Mouse (Mus musculus) left cerebral cortex, postnatal 4 days (tissue): ENCODE data around the gene Otud7b. TPM values are rescaled to one million over a fixed set of nuclear protein-coding genes. Genes with fewer than 3 reads are reported as not detected.

Experiments
- DNase-seq: peaks from one replicate; pipeline ENCODE4 v3.0.0-alpha.2; 2022
- intact Hi-C: fragments of 180-260 bp; cut with DNase I; formaldehyde crosslinking; loops from one replicate; pipeline ENCODE4 v1.15.1; 2025
- total RNA-seq, 2 experiments: library from RNA; stranded (reverse); gene quantifications; 2 replicates each; pipeline ENCODE4 v1.2.3; 2021

Otud7b gene
- total RNA-seq, 2 experiments from 2014 or later: 17.6 to 17.9 TPM

DNA sequence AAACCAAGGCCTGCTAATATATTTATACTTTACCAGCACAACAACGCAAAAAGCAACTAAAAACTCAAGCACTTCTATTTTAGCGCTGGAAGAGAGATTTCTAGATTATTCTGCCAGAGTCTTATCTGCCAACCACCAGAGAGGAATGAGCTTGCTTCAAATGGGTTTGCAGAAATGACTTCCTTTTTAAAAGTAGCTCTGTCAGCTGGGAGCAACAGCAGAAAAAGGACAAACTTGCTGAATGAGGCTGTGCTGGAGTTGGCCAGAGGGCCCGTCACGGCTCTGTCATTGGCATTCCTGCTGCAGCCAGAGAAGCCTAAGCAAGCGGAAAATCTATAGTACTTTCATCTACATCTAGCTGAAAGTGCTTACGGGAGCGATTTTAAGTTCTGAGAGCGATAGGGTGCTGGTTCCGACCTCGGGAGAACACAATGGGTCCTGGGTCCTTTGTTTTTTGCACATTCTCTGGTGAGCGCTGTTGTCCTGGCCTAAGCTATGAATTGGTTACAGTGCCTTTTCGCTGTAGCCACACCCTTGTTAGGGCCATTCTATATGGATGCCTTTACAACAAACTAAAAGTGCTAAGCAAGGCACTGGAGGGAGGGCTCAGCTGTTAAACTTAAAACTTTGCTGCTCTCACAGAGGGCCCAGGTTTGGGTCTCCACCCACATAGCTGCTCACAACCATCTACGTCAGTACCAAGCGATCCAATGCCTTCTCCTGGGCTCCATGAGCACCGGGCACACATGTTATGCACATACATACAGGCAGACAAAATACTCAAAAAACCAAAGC, 21.4 kb upstream of the Otud7b start:
- no peak for DNase-seq
- intact Hi-C loops: no loop called here

DNA sequence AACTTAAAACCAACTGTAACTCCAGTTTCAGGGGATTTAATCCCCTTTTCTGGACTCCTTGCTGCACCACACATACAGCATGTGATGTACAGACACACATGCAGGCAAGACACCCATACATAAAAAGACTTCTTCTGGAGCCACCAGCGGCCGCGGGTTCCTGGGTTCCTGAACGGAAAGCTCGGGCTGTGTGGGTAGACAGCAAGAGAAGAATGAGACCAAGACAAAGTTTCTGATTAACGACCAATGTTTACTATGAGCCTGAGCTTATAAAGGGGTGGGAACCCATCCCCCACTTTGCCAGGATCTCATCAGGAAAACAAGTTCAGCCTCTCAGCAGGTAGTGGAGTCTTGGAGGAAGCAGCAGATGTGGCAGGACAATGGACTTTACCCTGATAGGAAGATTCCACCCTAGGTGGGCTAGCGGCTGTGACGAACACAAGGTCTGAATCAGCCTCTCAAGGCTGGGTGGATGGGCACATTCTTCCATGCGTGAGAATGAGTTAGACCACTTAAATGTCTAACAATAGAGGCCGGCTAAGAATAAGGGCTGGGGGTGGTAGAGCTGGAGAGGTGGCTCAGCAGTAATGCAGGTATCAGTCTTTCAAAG, 20.1 kb upstream of the Otud7b start:
- intact Hi-C loops: no loop called here
- DNase-seq: no peak

DNA sequence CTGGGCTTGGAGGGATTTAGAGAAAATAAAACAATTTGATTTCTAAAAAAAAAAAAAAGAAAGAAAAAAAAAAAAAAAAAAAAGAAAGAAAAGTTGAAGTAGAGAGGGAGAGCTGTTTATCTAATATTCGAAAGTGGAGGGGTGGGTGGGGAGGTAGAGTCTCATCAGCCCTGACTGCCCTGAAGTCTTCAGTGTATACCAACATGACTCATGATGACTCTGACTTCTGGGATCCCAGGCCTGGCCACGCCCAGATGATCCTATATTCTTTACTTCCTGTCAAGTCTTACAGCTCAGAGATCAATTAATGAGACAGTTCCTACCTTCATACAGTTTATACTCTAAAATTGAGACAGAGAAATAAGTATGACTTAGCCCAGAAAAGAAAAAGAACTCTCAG, 17.1 kb upstream of the Otud7b start:
- DNase-seq: no peak
- intact Hi-C loops: no loop called here

DNA sequence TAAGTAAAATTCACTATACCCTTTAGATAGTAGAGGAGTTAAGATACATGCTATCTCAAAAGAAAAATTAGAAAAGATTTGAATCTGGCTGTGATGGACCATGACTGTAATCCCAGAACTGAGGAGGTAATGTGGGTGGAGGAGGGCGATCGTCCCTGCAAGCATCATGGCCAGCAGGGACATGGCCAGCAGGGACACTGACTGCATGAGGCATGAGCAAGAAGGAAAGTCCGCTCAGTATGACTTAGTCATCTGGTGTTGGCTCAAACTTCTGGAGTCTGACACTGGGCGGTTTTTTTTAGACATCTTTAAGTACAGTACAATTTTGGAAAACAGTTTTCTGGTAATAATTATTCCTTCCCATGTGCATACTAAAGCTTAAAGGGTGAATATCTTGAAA, 16.5 kb upstream of the Otud7b start:
- no peak for DNase-seq
- intact Hi-C loops: no loop called here

DNA sequence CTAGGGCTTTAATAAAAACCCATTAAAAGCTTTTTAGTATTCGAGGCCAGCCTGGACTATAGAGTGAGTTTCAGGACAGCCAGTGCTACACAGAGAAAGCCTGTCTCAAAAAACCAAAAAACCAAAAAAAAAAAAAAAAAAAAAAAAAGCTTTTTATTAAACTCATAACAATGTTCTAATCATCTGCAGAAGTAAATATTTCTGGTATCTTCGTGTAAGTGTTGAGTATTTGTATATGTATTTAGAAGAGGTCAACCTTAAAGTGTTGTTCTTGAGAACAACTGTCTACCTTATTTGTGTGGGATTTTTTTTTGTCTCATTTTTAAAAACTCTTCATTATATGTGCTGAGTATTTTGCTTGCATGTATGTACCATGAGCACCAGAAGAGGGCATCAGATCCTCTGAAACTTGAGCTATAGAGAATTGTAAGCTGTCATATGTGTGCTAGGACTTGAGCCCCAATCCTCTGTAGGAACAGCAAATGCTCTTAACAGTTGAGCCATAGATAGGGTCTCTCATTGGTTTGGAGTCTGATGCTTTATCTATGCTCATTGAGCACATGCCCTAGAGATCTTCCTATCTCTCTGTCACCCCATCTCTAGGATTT, 14.3 kb upstream of the Otud7b start:
- DNase-seq: no peak
- intact Hi-C loops: no loop called here

DNA sequence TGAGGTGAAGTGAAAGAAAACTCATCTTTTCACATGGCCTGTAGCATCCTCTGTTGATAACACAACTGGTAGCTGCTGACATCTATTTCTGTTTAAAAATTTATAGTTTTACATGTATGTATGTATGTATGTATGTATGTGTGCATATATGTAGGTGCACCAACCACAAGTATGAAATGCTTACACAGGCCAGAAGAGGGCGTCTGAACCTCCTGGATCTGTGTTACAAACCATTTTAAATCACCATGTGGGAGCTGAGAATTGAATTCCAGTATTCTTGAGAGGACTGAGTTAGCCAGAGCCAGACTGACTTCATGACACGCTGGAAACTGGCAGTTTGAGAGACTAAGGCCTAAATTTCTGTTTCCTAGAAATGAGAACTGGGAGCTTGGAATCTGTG, 13.2 kb upstream of the Otud7b start:
- no peak for DNase-seq
- intact Hi-C loops: no loop called here

DNA sequence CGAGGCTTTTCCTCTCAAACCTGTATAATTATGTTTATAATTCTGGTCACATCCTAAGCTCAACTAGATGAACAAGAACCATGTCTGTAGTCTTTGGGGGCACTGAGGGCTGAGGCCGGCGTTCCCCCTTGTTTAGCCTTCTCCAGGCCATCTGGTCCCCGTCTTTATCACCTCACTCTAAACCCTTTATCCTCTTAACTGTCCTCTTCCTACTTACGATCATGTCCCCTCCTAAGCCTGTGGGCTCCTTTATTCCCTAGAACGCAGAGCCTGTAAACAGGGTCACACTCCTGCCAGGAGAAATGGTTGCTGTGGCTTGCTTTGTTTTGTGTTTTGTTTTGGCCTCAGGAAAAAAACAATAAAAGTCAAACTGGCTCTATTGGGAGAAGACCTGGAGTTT, 12.4 kb upstream of the Otud7b start:
- intact Hi-C loops: no loop called here
- DNase-seq: no peak

DNA sequence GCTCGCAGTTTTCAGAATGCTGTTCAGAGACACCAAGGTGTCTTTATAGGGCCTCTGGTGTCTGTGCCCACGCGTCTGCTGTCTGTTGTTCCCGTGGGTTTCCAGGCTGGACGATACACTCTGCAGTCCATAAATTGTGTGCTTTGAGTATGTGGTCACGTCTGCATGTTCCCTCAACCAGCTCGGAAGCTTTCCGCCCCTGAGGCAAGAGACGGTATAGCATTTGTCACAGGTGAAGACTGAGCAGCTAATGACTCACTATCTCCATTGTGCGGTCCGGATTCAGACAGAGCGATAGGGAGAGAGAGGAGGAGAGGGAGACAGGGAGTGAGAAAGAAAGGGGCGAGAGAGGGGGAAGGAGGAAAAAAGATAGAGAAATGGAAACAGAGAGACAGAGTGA, 10.8 kb upstream of the Otud7b start:
- intact Hi-C loops: no loop called here
- no peak for DNase-seq

DNA sequence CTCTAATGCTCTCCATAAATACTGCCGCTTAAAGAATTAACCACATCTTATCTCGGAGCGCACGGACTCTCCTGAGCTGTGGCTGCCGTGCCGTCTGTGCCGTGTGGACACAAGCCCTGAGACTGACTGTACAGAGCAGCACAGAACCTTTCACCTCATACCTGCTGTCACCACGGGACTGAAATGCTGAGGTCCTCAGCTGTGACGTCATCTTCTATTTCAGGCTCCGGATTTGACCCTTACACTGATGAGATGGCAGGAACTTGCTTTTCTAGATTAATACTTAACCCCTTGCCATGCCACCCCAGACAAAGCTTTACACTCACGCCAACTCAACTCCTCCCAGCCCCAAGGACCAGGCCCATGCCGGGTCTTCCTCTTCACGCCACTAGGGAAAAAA, 10.1 kb upstream of the Otud7b start:
- no peak for DNase-seq
- intact Hi-C loops: no loop called here

DNA sequence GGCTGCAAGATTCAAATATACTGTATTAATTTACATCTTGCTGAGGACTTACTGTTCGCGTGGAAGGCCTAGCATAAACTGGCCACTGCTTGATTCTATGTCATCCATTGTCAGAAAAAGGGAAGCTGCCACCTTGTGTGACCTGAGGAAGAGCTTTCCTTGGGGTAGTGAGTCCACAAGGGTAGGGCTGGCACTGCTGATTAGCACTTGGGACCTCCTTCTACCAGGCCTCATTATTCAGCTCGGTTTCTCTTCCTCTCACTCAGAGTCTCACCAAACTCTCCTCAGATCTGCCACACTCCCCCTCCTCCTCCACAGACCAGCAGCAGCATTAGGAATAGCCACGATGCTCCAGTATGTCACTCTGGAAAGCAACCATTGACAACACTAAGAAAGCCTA, 6.2 kb upstream of the Otud7b start:
- intact Hi-C loops: no loop called here
- DNase-seq: no peak

DNA sequence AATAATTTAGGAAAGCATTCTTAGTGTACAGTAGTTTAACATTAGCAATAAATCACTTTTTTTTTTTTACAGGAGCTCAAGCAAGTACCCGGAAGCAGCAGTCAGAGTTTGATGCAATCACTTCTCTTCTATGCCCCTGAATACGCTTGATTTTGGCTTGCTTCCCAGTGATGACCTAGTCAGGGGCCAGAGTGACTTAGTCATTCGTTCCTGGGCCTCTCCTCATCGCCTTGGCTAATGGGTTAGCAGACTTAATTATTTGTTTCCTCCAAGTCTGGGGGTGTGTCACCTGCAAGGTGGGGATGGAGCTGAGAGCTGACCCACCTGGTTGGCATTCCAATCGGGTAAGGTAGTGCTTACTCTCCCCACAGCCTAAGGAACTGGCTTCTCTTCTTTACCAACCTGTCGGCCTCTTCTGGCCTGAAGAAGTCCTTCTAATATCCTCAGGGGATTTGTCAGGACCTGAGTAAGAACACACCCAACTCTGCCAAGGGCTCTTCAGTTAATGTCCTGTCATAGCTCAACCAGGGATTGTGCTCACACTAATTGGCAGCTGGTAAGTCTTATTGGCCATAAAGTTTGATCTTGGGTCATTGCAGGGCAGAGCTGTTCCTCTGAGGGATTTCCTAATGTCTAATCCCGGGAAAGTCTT, 5.6 kb upstream of the Otud7b start:
- intact Hi-C loops: no loop called here
- no peak for DNase-seq

DNA sequence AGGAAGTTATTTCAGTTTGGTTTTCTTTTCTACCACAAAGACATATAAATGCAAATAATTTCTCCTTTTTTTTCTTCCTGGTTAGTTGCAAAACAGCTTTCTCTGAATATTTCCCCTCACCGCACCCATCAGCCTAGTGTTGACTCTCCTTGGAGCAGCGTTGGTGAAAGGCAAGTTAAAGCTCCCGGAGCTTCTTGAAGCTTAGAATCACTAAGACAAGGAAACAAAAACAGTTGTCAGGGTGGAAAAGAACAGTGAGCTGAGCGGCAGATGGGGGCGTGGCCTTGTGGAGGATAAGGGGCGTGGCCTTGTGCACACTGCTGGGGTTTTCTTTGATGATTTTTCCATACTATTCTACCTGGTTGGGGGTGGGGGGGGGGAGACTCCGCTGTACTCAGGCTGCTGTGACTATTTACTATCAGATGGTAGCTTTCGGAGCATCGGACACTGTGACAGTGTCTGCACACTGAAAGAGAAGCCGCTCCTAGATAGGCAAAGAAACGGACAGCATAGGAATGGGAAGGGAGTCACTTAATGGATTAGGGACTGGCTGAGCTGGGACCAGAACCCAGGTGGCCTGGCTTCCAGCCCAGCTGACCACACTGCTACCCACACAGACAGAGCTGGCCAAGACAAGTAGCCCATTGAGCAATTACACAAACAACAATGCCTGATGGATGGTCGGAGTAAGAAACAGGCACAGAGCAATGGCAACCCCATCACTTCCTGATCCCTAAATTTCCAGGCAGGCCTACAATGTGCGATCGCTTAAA, 2.0 kb upstream of the Otud7b start:
- intact Hi-C loops: no loop called here
- peak; percentile 28 for DNase-seq

DNA sequence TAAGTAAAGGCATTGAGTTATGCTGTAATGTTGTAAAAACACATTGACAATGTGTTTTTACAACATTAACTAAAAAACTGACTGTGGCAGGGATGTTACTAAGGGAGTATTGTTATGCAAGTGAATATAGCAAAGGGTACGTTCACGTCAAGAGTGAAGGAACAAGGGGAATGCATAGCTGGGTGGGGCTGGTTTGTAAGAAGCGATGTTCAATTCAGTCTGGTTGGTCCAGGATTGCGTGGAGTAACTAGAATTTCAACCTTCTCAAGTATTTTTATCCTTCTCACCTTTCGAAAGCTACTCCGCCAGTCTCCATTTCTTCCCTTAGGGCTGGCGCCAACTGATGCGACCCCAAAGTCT, 446 bp upstream of the Otud7b start:
- intact Hi-C loops: no loop called here
- DNase-seq: no peak

DNA sequence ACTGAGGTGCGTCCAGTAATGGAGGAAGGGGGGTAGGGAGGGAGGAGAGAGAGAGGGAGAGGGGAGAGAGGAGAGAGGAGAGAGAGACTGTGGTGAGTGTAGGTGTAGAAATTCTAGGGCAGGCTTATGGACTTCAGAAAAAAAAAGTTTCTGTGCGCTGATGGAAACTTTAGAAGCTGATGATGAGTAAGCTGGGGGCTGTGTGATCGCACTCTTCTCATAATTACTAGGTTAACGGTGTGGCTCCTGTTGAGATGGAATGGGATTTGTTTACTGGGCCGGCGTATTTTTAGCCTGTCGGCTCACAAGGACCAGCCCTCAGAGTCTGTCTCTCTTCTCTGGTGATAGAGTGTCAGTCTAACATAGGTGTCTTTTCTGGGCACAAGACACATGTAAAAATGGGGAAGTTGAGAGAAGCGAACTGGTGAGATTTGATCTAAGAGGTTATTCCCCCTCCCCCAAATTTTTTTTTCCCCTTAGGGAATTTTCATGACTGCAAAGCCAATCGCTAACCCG, 963 bp downstream of the Otud7b start:
- intact Hi-C loops: no loop called here

DNA sequence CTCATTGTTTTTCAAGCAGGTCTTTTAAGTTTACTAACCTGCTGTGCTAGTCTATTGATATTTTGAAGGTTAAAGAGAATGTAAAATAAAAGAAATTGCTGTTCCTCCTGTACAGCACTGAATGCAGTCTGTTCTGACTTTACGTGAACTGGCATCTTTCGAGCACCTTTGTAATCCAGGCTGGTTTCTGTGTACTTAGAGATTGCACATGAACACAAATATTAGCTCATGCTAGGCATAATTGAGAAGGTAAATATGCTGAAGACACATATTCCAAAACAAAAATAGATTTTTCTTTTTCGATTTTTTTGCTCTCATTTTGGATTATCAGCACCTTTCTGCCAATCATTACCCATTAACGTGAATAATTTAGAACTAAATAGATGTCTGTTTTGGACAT, 1.8 kb downstream of the Otud7b start:
- DNase-seq: no peak
- intact Hi-C loops: no loop called here

More for the DNA sequence above, 963 bp downstream of the Otud7b start:
- no peak for DNase-seq

DNA sequence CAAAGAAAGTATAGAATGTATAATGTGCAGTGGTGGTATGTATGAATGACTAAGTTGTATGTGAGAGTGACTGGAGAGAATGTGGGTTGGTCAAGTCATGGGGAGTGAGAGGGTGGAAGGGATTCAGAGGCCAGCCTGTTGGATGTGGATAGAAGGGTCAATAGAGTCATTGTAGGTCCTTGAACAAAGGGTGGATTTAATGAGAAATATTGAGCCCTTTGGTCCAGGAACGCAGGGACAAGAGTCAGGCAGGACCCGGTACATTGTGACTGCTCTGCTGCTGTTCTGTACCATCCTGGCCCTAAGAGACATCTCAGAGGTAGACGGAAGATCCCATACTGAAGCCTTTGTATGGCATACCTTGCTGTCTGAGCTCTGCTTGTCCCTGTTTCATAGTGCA, 4.0 kb downstream of the Otud7b start:
- intact Hi-C loops: no loop called here
- DNase-seq: no peak

DNA sequence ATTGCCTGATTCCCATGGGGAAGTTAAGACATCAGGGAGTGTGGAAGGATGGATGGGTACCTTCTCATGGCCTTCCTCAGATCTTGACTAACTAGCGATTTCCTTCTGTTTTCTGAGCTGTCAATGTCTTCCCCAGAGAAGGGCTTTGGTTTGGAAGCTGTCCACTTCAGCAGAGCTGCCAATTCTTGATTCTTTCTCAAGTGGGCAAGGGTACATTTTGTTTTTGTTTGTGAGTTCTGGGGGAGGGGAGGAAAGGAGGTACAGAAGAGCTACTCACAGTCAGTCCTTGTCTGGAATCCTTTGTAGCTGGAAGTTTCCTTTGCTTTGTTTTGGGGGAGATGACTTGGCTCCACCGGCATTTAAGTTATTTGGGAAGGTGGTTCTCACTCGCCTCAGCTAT, 8.9 kb downstream of the Otud7b start:
- DNase-seq: no peak
- intact Hi-C loops: no loop called here

DNA sequence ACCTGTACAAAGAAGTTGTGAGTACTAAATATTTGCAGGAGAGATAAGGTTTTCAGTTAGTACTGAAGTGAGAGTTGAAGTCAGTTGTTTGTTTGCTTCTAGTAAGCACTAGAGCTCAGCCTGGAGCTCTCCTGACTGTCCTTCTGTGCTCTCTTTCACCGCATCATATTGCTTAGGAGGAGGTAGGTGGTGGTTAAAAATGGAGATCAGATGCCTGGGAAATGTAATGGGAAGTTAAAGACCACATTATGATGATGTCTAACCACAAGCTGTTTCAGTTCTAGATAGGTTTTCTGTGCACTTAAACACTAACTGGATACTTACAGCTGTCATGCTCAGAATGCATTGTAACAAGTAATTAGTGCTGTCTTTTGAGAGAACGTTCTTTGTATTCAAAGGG, 13.8 kb downstream of the Otud7b start:
- intact Hi-C loops: no loop called here
- no peak for DNase-seq

DNA sequence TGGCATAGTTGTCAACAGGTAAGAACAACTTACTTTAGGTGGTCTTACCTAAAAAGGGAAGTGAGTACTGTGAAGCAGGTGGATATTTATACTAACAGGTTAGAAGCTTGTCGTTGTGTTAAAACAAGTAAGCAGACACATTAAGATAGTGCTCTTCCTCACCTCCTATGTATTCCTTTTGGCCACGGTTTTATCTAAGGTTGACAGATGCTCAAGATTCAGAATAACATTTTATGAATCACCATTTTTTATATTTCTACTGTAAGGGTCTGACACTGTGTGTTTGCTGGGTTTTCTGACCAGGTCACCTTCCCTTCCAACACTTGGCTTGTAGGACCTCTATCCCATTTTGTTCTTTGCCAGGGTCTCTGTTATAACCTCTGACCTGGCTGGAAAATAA, 14.4 kb downstream of the Otud7b start:
- no peak for DNase-seq
- intact Hi-C loops: no loop called here

DNA sequence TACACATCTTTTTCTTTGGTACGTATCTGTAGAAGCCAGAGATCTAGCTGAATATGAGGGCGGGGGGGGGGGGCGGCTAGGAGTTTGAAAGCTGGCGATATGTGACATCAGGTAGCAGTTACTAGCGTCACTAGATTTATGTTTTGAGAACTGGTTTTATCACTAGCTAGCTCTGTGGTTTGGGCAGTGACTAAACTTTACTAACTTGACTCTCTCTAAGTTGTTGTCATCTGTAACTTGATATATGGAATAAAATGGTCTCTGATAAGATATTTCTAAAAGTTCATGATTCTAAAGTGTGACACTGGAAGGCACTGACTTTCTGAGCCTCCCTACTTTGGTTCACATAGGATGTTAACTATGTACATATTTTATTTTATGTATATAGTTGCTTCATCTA, 19.9 kb downstream of the Otud7b start:
- intact Hi-C loops: no loop called here

DNA sequence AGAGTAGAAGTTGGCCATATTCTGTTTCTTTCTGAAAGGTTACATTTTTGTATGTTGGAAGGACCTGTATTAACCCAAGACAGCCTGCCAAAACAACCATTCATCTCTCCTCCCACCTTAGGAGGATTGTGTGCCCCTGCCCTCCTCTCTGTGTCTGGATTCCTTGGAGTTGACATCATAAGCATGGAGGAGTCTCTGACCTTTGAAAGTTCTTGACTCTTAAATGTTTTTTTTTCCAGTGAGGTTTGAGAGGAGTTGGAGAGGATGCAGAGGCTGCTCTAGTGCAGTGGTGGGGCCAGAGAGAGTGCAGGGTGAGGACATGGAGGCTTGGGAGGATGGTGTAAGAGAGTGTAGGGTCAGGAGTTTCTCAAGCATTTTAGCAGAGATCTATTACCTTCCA, 23.8 kb downstream of the Otud7b start:
- intact Hi-C loops: no loop called here

More for the DNA sequence above, 19.9 kb downstream of the Otud7b start:
- no peak for DNase-seq

More for the DNA sequence above, 23.8 kb downstream of the Otud7b start:
- DNase-seq: no peak
